Mouse (Mus musculus): ENCODE measurements around the gene Opalin.
A peak's percentile ranks its signal among the peaks of the same experiment; 100 is the strongest.

Gene Opalin

DNA sequence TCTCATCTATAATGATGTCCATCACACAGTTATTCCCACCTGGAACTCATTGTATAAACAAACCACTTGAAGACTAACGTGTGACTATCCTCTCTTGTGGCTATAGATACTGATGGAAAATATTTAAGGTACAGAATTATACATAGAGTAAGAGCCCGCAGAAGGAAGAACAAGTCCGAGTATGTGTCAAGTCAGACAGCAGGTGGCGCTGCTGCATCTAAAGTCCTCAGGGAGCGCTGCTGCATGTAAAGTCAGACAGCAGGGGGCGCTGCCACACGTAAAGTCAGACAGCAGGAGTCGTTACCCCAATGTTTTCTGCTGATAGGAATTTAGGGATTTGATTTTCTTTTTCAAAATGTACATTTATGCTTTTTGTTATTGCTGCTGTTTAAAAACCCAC lies 5.4 kb downstream of the Opalin start:
- DNase-seq = peak; percentile 67

DNA sequence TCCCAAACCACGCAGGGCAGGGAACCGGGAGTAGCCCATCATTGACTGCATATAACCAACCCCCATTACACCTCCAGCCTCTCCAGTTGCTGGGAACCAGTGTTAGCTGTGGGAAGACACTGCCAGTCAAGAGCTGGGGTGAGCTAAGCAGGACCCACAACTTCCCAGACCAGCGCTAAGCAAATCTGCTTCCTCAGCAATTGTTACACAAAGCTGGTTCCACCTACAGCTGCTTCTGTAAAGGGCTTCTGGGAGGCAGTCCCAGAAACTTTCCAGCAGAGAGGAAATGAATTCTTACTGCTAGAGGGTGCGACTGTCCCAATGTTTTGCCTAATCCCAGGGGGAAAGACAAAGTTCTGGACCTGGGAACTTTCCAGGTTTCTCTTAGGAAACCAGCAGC lies 22.2 kb downstream of the Opalin start:
- DNase-seq = no peak

DNA sequence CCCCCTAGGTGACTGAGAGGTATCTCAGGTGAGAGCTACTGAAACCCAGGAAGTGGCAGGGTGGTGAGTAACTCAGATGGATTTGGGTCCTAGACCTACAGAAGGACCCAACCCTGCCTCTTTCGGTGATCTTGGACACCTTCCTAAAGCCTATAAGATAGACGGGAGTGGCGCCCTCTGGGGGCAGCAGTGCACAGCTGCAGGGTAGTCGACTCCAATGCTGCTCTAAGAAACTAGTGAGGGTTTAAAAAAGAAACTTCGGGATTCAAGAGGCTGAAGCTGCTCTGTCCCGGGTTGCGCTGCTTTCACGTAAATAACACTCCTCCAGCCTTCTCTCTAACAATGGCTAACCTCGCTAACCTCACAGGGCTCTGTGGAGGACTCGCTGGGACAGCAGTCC lies 23.4 kb downstream of the Opalin start:
- no peak for DNase-seq

DNA sequence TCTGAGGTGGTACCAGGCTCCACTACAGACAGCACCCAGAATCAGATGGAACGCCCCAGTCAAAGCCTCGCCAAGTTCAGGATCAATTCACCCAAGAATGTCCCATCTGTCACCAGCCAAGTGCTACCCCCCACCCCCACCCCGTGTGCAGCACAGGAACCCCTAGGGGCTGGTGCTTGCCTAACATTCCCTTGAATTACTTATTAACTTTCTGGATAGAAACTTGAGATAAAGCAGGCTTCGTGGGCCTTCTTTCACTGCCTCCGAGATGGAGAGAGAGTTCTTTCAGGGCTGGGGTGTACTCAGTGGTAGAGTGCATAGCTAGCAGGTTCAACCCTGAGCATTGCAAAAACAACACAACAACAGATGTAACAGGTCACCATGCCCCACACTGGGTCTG lies 24.7 kb downstream of the Opalin start:
- DNase-seq = no peak

DNA sequence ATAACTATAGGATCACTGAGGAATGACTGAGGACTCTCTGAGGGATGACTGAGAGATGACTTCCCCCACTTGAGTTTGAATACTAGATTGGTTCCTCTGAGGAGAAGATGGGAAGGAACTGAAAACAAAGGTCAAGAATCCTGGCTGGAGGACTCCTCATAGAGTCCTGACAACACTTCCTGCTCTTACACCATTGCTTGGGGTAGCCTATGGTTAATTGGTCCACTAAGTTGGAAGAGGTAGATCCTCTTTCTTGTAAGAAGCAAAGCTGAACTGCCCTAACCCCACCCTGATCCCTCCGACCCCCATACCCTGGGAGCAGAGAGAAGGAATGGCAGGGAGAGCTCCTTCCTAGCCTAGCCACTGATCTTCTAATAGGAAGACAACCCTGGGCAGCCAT lies 25.2 kb downstream of the Opalin start:
- no peak for DNase-seq

DNA sequence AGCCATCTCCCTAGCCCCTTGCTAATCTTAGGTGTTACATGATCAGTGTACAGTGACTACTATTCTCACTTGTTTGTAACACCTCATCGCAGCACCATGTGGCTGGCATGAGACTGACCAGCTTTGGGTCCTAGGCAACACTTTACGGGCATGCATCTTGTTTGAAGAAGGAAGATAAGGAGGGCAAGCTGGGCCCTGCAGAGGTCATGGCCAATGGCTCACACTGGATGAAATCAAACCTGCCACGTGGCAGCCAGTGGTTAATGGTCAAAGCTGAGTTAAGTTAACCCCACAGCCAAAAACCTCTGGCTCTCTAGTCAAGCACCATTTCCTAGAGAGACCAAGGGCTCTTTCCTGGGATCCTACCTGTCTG lies 28.7 kb downstream of the Opalin start:
- DNase-seq = no peak

DNA sequence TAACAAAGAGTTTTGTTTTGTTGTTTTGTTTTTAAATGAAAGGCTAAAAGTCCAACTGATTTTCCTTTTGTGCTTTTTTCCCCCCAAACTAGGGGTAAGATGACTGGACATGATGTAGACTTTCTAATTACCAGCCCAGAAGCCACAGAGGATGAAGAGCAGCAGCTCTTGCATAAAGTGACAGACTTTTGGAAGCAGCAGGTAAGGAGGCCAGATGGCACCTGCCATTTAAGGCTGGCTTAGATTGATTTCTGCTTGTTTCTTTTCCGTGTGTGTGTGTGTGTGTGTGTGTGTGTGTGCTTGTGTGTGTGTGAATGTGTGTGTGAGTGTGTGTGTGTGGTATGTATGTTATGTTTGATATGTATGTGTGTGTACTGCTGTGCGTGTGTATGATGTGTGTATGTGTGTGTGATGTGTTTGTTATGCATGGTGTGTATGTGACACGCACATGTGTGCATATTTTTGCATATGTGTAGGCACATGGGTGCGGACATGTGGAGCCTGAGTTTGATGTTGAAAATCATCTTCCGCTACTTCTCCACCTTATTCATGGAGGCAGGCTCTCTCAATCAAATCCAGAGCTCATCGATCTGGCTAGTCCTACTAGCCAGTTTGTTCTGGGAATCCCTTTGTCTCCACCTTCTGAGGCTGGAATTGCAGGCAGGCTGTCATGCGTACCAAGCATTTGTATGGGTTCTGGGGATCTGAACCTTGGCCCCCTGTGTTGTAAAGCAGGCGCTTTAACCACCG lies 29.3 kb downstream of the Opalin start:
- DNase-seq = no peak

DNA sequence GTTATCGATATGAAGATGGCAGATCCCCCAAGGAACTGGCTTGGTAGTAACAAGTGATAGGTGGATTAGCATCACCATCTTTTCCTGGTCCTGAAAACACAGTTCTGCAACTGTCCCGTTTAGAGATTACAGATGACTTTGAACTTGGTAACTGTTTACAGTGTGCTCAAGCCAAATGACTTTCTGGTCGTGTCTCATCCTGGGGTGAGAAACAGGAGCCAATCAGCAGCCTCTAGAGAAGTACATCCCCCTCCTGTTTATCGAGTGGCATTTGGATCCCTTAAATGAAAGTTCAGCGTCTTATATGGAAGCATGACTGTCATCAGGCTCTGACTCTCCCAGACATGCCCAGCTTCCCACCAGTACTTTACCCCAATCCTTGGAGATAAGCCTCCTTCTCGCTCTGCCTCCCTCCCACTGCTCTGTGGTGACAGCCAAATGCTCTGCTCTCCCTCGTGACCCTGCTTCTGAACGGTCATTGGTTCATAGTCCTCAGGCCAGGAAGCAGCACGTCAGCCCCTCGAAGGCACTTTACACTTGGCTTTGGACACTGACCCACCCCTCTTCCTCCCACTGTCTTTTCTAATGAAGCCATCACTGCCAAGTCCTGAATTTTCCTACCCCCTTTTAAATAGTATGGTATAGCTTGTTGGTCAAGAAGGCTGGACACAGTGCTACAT lies 31.7 kb downstream of the Opalin start:
- no peak for DNase-seq

DNA sequence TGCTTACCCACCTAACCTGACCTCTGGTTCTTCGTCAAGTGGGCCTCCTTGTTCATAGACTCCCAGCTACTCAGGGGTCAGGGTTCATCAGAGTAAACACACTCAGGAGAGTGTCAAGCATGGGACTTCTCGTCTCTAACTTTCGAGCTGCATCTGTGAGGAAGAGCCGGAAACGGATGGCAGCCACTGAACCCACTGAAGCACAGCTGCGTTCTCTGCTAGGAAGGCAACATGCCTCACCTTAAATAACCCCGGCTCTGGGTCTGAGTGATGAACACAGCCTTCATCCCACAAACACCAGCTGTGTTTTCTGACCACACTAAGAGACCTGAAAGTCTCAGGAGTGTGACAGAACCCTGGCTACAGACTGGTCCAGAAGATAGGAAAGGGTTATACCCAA lies 37.8 kb downstream of the Opalin start:
- no peak for DNase-seq

DNA sequence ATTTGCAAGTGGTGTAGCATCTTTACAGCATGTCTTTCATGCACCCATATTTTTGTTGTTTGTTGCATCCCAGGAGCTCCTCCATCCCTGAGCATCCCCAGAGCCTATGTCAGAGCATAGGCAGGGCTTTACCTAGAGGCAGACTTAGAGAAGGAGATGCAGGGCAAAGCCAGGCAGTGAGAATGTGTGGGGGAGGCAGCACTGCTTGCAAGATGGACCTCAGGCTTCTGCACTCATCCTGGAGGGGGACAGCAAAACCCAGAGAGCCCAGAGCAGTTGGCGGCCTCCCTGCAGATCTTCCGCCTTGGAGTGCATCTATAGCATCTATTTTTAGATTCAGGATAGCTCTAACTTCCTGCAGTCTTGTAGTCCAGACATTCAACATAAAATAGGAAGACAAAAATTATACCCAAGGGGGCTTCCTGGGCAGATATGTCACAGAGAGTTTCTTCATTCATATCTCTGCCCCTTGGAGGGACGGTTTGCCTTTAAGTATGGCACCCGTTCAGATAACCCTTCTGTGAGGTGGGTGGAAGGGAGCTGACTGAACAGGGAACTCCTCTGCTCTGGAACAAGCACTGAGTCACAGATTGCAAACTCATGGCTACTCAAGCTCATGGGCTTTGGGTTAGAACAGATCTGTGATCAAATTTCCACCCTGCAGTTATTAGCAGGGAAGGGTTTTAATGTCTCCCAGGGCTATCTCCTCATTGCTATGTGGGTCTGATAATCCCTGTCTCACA lies 40.9 kb downstream of the Opalin start:
- DNase-seq = no peak

DNA sequence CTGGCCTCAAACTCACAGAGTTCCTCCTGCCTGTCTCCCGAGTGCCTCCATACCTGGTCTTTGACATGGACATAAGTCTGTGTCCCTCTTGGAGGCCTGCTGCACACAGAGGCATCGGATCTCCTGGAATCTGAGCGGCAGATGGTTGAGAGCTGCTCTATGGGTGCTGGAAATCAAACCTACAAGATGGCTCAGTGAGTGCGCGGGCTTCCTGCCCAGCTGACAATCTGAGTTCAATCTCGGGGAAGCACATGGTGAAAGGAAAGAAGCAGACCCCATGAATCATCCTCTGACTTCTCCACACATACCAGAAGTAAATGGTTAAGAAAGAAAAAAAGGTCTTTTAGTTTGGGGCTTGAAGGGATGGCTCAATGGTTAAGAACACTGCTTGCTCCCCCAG lies 45.0 kb downstream of the Opalin start:
- no peak for DNase-seq

DNA sequence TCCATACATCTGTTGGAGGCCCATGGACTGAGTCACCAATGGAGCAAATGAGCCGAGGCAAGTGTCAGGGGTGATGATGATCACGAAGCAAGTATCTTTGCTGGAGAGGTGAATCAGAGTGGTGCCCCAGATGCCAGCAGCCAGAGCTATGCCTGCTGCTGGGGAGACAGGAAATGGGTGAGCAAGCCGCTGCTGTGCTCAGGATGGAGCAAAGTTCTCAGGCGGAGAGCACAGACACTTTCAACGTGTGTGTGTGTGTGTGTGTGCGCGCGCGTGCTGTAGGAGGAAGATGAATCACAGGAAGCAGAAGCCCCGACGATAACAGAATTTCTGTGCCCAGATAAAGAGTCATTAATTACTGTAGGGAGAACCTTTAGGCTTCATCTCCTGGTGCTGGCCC lies 45.9 kb downstream of the Opalin start:
- DNase-seq = no peak

DNA sequence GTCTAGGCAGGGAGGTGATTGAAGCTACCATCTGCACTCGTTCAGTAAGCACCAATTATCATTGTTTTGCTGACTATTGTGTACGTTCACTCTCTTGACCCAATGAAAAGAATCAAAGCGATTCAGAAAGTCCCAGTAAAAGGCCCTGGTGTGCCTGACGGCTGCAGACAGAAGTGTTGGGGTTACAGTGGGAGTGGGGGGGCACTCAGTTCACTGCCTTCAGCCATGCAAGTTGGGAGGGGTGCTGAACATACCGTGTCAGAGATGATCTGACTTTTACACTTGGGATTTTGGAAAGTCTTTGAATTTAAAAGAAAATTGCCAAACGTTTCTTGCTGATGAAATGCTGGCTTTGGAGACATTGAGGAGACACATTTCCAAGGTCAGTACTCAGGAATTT lies 46.8 kb downstream of the Opalin start:
- no peak for DNase-seq

DNA sequence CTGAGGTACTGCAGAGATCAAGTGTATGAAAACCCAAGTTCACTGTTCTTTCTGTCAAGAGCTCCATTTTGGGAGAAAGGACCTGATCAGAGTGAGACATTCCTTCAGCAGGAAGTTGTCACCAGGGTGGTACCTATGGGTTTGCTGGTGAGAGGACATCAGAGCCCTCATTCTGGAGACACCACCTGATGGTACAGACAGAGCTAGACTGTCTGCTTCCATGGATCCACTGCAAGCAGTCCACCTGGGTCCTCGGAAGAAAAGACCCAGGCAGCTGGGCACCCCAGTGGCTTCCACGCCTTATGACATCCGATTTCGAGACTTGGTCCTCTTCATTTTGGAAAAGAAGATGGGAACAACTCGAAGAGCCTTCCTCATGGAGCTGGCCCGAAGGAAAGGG lies 47.7 kb downstream of the Opalin start, which contains the start of gene Dntt:
Dntt (plus strand) TSS at position 57 of the 400 bp plus-strand sequence.
- no peak for DNase-seq

DNA sequence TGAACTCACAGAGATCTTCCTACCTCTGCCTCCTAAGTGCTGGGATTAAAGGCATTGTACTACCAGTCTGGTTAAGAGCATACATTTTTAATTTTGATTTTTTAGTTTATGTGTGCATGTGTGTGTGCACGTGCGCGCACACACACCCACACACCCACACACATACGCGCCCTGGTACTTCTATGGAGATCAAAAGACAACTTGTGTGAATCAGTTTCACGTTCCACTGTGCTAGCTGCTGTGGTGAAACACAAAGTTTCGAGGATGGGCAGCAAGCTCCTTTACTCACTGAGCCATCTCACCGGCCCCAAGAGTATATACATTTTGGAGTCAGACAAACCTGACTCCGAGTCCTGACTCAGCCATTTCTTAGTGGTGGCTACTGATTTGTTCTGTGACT lies 49.3 kb downstream of the Opalin start:
- DNase-seq = no peak

DNA sequence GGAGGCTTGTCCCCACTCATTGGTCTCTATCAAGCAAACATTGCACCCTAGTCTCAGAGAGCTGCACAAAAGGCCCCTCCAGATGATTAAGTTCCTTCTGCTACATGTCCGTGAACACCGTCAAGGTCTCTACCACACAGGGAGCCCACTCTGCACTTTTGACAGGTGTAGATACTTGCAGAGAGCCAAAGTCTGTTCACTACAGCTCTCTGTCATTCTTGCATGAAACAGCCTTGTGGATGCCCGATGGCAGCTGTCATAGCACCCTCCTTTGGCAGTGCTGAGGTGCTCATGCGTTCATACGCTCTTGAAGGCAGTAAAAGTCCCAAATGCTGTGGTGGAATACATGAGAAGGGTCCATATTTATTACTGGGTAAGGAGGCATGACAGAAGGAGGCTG lies 49.9 kb downstream of the Opalin start:
- DNase-seq = no peak

DNA sequence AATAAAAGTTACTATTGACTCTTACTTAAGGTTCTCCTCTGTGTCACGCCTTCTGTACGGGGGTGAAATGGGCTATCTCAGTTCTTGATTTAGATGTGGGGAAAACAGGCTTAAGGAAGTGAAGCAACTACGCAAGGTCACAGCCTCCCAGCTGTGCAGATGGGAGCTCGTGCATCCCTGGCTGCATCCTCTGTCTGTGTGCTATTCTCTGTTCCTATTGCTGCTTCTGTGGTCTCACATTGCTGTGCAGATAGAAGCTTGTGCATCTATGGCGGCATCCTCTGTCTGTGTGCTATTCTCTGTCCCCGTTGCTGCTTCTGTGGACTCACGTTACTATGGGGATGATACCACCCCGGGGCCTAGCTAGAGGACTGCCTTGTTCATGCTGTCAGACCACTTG lies 50.4 kb downstream of the Opalin start:
- no peak for DNase-seq

DNA sequence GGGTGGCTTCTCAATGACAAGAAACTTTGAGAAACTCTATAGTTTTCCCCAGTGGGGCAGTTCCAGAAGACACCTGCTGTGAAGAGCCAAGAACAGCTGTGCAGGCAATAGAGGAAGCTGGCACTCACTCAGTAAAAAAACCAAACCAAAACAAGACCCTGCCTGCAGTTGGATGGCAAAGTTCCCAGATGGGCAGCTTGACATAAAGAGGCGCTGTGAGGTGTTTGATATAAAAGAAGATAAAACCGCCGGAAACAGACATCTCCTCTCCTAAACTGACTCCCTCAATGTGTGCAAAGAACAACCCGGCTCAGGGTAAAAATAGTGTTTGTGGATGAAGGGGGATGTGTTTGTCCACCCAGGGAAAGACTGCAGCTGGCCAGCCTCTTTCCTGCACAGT lies 54.7 kb downstream of the Opalin start:
- no peak for DNase-seq

DNA sequence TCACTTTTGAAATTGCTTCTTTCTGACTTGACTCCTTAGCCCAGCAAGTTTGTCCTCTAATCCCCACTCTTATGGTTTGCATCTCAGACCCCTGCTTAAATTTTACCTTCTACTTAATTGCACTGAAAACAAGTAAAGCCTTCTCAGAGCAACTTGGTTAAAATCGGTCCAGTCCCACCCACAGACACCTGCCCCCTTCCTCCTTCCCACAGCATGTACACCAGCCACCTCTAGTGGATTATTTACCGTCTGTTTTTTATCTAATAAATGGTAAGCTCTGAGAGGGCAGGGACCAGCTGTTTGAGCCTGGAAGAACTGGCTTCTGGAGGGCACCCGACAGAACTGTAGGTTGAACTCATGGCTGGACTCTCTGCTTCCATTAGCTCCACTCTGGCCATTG lies 56.4 kb downstream of the Opalin start:
- DNase-seq = no peak

DNA sequence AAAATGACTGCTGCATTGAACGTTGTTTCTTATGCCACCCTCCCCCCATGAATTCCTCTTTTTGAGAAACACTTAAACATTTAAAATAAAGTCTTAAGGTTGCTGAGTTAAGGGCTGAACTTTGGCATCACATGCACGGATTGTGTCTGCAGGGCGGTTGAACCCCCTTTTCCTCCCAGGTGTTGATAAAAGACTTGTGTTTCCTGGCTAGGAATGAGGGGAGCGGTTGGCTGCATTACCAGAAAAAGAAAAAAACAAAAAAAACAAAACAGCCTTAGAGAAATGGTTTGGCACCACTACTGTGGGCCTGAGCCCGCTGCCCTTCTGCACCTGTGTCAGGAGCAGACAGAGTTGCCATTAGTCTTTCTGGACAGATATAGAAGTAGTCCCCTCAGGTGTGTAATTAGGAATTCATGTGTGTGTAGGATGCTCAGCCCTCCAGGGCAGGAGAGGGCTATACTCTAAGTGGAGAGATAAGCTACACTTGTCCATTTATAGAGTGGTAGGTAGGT lies 57.7 kb downstream of the Opalin start:
- no peak for DNase-seq

DNA sequence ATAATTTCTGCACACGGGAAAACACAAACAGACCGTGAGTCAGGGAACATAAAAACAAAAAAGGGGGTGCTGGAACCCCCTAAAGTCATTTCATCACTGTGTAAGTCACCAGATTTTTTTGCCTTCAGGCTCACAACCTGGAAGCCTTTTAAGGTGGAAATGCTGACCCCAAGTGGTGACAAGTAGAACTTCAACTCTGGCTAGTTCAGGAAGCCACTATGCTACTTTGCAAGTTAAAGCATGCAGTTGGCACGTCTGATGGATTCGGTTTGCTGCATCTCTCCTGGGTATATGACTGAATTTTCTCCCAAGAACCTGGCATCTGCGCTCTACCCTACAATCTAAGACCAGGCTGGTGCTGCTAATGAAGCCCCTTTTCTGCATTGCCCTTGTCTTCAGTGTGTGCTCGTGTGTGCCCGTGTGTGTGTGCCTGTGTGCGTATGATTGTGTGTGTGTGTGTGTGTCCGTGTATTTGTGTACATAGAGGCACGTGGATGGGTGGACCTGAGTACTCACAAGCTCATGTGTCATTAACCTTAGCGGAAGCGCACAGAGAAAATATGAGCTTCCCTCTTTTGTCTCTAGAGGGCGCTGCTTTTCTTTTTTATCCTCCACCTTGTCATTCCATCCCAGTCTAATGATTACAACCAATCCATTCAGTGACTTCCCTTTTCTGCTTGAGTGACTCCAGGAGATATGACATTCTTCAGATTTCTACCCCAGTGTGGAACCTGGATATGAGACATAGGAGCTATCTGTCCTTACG lies 60.8 kb downstream of the Opalin start:
- peak; percentile 32 for DNase-seq

DNA sequence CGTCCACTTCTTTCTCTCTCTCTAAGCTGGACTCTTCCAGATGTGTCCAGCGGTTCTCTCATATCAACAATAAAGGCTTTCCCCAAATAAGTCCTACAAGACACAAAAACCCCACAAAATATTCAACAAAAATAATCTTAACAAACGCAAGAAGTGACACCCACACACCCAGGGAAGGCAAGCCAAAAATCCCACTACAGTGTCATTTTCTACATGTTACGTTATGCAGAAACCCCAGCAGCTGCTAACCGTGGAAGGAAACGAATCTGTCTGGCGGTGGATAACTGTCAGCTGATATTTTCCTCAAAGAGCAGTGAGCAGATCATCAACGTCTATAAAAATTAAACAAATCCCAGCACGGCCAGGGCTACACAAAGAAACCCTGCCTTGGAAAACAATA lies 62.9 kb downstream of the Opalin start:
- DNase-seq = no peak

DNA sequence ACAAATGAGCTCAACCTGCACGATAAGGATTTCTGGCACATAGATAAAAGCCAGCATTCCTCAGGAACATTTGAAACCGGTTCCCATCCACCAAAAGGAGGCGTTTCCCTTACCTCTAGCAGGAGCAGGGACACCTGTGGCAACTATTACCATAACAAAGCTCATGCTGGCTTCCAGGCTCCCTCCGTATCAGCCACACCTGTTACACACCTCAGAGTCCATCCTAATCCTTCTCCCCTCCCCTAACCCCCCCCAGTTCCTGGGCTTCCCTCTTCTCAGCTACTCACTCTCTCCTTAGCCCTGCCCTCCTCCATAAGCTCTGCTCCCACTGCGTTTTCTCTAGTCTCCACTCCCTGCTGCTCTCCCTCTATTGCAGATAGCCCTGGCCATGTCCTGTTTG lies 63.3 kb downstream of the Opalin start:
- DNase-seq = no peak
